In genomic region chr11:100399320-100399719, GRCm38 (mm10) we compare ENCODE assay signal across 16 mouse cellular contexts. TPM values are rescaled to one million over a fixed set of nuclear protein-coding genes. Genes with fewer than 3 reads are reported as not detected.
DNase-seq lines count a peak whose midpoint lies in the region; ATAC-seq and TF ChIP-seq lines count a peak whose summit lies in the region.
"Had no signal": no experiment of that assay in that cellular context is flagged by ENCODE, and none has a peak within 500 bp of the region (broad histone marks: within the 10 kb centered on the region; RNA-seq: fewer than 3 reads in every experiment).

No protein-coding gene starts in this region.

- H3K4me3 ChIP-seq in gastrocnemius, adult 2 months = no peak overlapping the region
- peak overlapping the region; percentile 38; the same call in 1 of the 2 replicates for H3K4me3 ChIP-seq in testis, adult 2 months (ENCODE audit: control insufficient read depth, low read depth, low read length)
- H3K4me3 ChIP-seq in myocyte = no peak overlapping the region
- H3K4me3 ChIP-seq in midbrain, embryonic 15.5 days = no peak overlapping the region
- H3K4me3 ChIP-seq: hindbrain, embryonic 13.5 days had no signal

- H3K9me3 ChIP-seq in midbrain, embryonic 15.5 days = no peaks in the 10 kb centered on the region
- H3K9me3 ChIP-seq: hindbrain, embryonic 13.5 days had no signal

- peaks cover 29% of the 10 kb centered on the region for H3K79me2 ChIP-seq in myocyte (ENCODE audit: control insufficient read depth, insufficient read depth)

- TF ChIP-seq CTCF in gastrocnemius, adult 2 months (IDR thresholded peaks at IDR 0.05) = no peak
- no peak for TF ChIP-seq CTCF in testis, adult 2 months (IDR thresholded peaks at IDR 0.05; ENCODE audit: control insufficient read depth, insufficient read depth, insufficient replicate concordance, low read depth, low read length)

- intact Hi-C loops in gastrocnemius, adult 2 months (cut with DNase I) = no loop called here
- intact Hi-C loops in gastrocnemius, postnatal 36 days (cut with DNase I) = no loop called here

- H3K27ac ChIP-seq in gastrocnemius, adult 2 months = peak overlapping the region; percentile 63
- H3K27ac ChIP-seq in testis, adult 2 months (ENCODE audit: control insufficient read depth, insufficient read depth, low read depth, low read length) = no peak overlapping the region
- H3K27ac ChIP-seq in midbrain, embryonic 15.5 days = no peak overlapping the region
- H3K27ac ChIP-seq: hindbrain, embryonic 13.5 days; liver, embryonic 14.5 days had no signal

- TF ChIP-seq POLR2A in testis, adult 2 months (IDR thresholded peaks at IDR 0.05; ENCODE audit: control insufficient read depth, low read depth, low read length) = no peak
- TF ChIP-seq POLR2A in myocyte (IDR thresholded peaks at IDR 0.05; ENCODE audit: insufficient read length, low read depth) = no peak

- WGBS in midbrain, embryonic 15.5 days = 84% methylated on average over 9 of the region's 9 CpGs

- no peaks in the 10 kb centered on the region for H3K27me3 ChIP-seq in testis, adult 2 months (ENCODE audit: control insufficient read depth, insufficient read depth, low read length)
- no peaks in the 10 kb centered on the region for H3K27me3 ChIP-seq in myocyte (ENCODE audit: control insufficient read depth, insufficient read depth, insufficient read length)
- H3K27me3 ChIP-seq in midbrain, embryonic 15.5 days (replicated peaks) = no peaks in the 10 kb centered on the region

- ATAC-seq in midbrain, embryonic 15.5 days (replicated peaks) = no peak
- ATAC-seq: forebrain, embryonic 16.5 days had no signal

- no peaks in the 10 kb centered on the region for H3K36me3 ChIP-seq in testis, adult 2 months (ENCODE audit: control insufficient read depth, insufficient read depth, low read length)
- no peaks in the 10 kb centered on the region for H3K36me3 ChIP-seq in myocyte (ENCODE audit: control insufficient read depth, insufficient read depth)
- H3K36me3 ChIP-seq in midbrain, embryonic 15.5 days (replicated peaks) = no peaks in the 10 kb centered on the region
- H3K36me3 ChIP-seq: hindbrain, embryonic 13.5 days had no signal

- peaks cover 11% of the 10 kb centered on the region for H3K4me1 ChIP-seq in testis, adult 2 months (ENCODE audit: control insufficient read depth, insufficient read depth, low read length)
- peaks cover 31% of the 10 kb centered on the region for H3K4me1 ChIP-seq in midbrain, embryonic 15.5 days

- no peak for DNase-seq in gastrocnemius, adult 2 months
- DNase-seq in gastrocnemius, postnatal 36 days = no peak
- DNase-seq in testis, postnatal 10 days (ENCODE audit: low spot score) = no peak
- no peak for DNase-seq in cerebellum, postnatal 25 days
- DNase-seq in adrenal gland, adult (ENCODE audit: inconsistent age in 2 of 2, low spot score in 1 of 2) = no peak
- DNase-seq: adrenal gland, postnatal 10 days; cerebellum, adult 8-10 months; layer of hippocampus, adult 9-11 months; right cerebral cortex, postnatal 4 days had no signal

- H3K4me2 ChIP-seq in myocyte (ENCODE audit: low read depth) = peak overlapping the region; percentile 49
- H3K4me2 ChIP-seq in midbrain, embryonic 15.5 days = no peak overlapping the region
- H3K4me2 ChIP-seq: hindbrain, embryonic 13.5 days had no signal

- no peak overlapping the region for H3K9ac ChIP-seq in midbrain, embryonic 15.5 days
- H3K9ac ChIP-seq: hindbrain, embryonic 13.5 days; liver, embryonic 14.5 days had no signal

- H3ac ChIP-seq in myocyte (ENCODE audit: control insufficient read depth, insufficient read length) = no peak overlapping the region

TF ChIP-seq in myocyte, 11 proteins besides CTCF, POLR2A, EP300 and RAD21:
- no peak for TF ChIP-seq SRF (IDR thresholded peaks at IDR 0.05; ENCODE audit: control insufficient read depth, insufficient read length, low read depth)
- peak; percentile 12 for TF ChIP-seq TCF12 (IDR thresholded peaks at IDR 0.05; ENCODE audit: insufficient read depth, poor library complexity, severe bottlenecking)
- peak in 2 of 3 experiments; percentile 15 to 49 for TF ChIP-seq MYOD1 (IDR thresholded peaks at IDR 0.05; ENCODE audit: control insufficient read depth in 1 of 3, insufficient read length in 2 of 3, low read depth in 2 of 3)
- peak in 2 of 3 experiments; percentile 20 to 68 for TF ChIP-seq MYOG (IDR thresholded peaks at IDR 0.05; ENCODE audit: control insufficient read depth in 1 of 3, insufficient read depth in 1 of 3, insufficient read length in 2 of 3, low read depth in 2 of 3)
- no peak for TF ChIP-seq POLR2AphosphoS2 (IDR thresholded peaks at IDR 0.05; ENCODE audit: insufficient read length, low read depth)

RNA-seq across cellular contexts. Expression of gene Jup, which starts 1.8 kb away (rescaled TPM):
- total RNA-seq in gastrocnemius, adult 2 months (2021) = 100 to 1,000 TPM in 1 of 2 experiments, 10 to 100 TPM in 1; 68.6 to 104 TPM
- 10 to 100 TPM; 73.8 to 80.2 TPM for total RNA-seq in gastrocnemius, postnatal 36 days (2021)
- polyA plus RNA-seq in testis, adult 2 months (2012; rRNA removed) = 103 TPM in 2 replicates
- polyA plus RNA-seq in myocyte (2012; fragmentation: generic; extraction: Trizol) = 161 TPM
- polyA plus RNA-seq in midbrain, embryonic 15.5 days (2015; fragmentation: Nextera tagmentation; extraction: Ambion mirVana) = 104 and 105 TPM in 2 replicates

RNA-seq across cellular contexts. Expression of gene P3h4, which starts 15.3 kb away (rescaled TPM):
- 1 to 10 TPM; 2.0 to 4.6 TPM for total RNA-seq in gastrocnemius, adult 2 months (2021)
- 1 to 10 TPM; 3.6 to 4.1 TPM for total RNA-seq in gastrocnemius, postnatal 36 days (2021)
- polyA plus RNA-seq in testis, adult 2 months (2012; rRNA removed) = 8.5 and 9.0 TPM in 2 replicates
- 115 TPM for polyA plus RNA-seq in myocyte (2012; fragmentation: generic; extraction: Trizol)
- 20.3 and 21.2 TPM in 2 replicates for polyA plus RNA-seq in midbrain, embryonic 15.5 days (2015; fragmentation: Nextera tagmentation; extraction: Ambion mirVana)
- total RNA-seq: CH12.LX had no signal

RNA-seq across cellular contexts. Expression of gene Fkbp10, which starts 16.2 kb away (rescaled TPM):
- 1 to 10 TPM; 1.9 to 4.5 TPM for total RNA-seq in gastrocnemius, adult 2 months (2021)
- total RNA-seq in gastrocnemius, postnatal 36 days (2021) = 1 to 10 TPM; 5.1 to 6.5 TPM
- polyA plus RNA-seq in testis, adult 2 months (2012; rRNA removed) = 6.6 and 7.7 TPM in 2 replicates
- polyA plus RNA-seq in myocyte (2012; fragmentation: generic; extraction: Trizol) = 162 TPM
- 23.3 and 27.5 TPM in 2 replicates for polyA plus RNA-seq in midbrain, embryonic 15.5 days (2015; fragmentation: Nextera tagmentation; extraction: Ambion mirVana)

RNA-seq across cellular contexts. Expression of gene Nt5c3b, which starts 42.3 kb away (rescaled TPM):
- 1 to 10 TPM; 6.6 to 8.8 TPM for total RNA-seq in gastrocnemius, adult 2 months (2021)
- total RNA-seq in gastrocnemius, postnatal 36 days (2021) = 1 to 10 TPM; 7.5 to 8.1 TPM
- polyA plus RNA-seq in testis, adult 2 months (2012; rRNA removed) = 145 and 152 TPM in 2 replicates
- polyA plus RNA-seq in myocyte (2012; fragmentation: generic; extraction: Trizol) = 47.6 TPM
- polyA plus RNA-seq in midbrain, embryonic 15.5 days (2015; fragmentation: Nextera tagmentation; extraction: Ambion mirVana) = 115 and 116 TPM in 2 replicates

RNA-seq across cellular contexts. Expression of gene Klhl10, which starts 42.4 kb away (rescaled TPM):
- under 1 TPM; 0.23 to 0.39 TPM for total RNA-seq in gastrocnemius, adult 2 months (2021)
- under 1 TPM; 0.22 to 0.26 TPM for total RNA-seq in gastrocnemius, postnatal 36 days (2021)
- 422 and 444 TPM in 2 replicates for polyA plus RNA-seq in testis, adult 2 months (2012; rRNA removed)
- polyA plus RNA-seq in myocyte (2012; fragmentation: generic; extraction: Trizol) = 0.20 TPM
- 0.89 and 1.1 TPM in 2 replicates for polyA plus RNA-seq in midbrain, embryonic 15.5 days (2015; fragmentation: Nextera tagmentation; extraction: Ambion mirVana)
